ENCODE assay signal across 17 mouse cellular contexts in the genomic region with DNA sequence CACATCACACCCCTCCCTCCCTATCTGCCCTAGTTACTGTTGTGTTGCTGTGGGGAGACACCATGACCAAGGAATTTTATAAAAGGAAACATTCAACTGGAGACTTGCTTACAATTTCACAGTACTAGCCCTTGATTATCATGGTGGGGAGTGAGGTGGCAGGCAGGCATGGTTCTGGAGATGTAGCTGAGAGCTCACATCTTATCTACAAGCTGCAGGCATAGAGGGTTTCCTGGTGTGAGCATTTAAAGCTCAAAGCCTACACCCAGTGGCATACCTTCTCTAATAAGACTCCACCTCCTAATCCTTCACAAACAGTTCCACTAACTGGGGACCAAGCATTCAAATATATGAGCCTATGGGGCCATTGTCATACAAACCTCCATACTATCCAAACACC.
"Had no signal": no experiment of that assay in that cellular context is flagged by ENCODE, and none has a peak within 500 bp of the region (broad histone marks: within the 10 kb centered on the region; RNA-seq: fewer than 3 reads in every experiment).

No protein-coding gene starts in this region.

- DNase-seq: kidney, adult 2 months; kidney, postnatal 14 days; lung, adult 2 months; lung, postnatal 4 days; retina, postnatal 1 day; right cerebral cortex, postnatal 4 days; spleen, adult 18-20 months; thymus, adult 18-20 months; thymus, postnatal 14 days had no signal

- H3K9me3 ChIP-seq: limb, embryonic 10.5 days; midbrain, embryonic 12.5 days; neural tube, embryonic 13.5 days had no signal

- H3K27me3 ChIP-seq: neural tube, embryonic 13.5 days had no signal

- H3K4me1 ChIP-seq: limb, embryonic 10.5 days; megakaryocyte, embryonic 14.5 days; midbrain, embryonic 12.5 days; neural tube, embryonic 13.5 days had no signal

- H3K4me3 ChIP-seq: left cerebral cortex, adult 2 months; limb, embryonic 10.5 days; megakaryocyte, embryonic 14.5 days; midbrain, embryonic 12.5 days; neural tube, embryonic 13.5 days had no signal

- H3K36me3 ChIP-seq: midbrain, embryonic 12.5 days; neural tube, embryonic 13.5 days had no signal

- H3K27ac ChIP-seq: left cerebral cortex, adult 2 months; limb, embryonic 10.5 days; midbrain, embryonic 12.5 days; neural tube, embryonic 13.5 days had no signal

- H3K9ac ChIP-seq: midbrain, embryonic 12.5 days; neural tube, embryonic 13.5 days had no signal

- ATAC-seq: intestine, embryonic 16.5 days; lung, postnatal 0 days; midbrain, embryonic 16.5 days had no signal

- H3K4me2 ChIP-seq: midbrain, embryonic 12.5 days; neural tube, embryonic 13.5 days had no signal
